In genomic region chr9:44914706-44915105, GRCm38 (mm10) we compare ENCODE assay signal across 11 mouse cellular contexts. TPM values are rescaled to one million over a fixed set of nuclear protein-coding genes. Genes with fewer than 3 reads are reported as not detected.
DNase-seq lines count a peak whose midpoint lies in the region; ATAC-seq lines count a peak whose summit lies in the region.
"Had no signal": no experiment of that assay in that cellular context is flagged by ENCODE, and none has a peak within 500 bp of the region (broad histone marks: within the 10 kb centered on the region; RNA-seq: fewer than 3 reads in every experiment).

No protein-coding gene starts in this region.

- WGBS in heart, embryonic 16.5 days: 21% methylated on average over 4 of the region's 4 CpGs
- WGBS in limb, embryonic 12.5 days: 33% methylated on average over 4 of the region's 4 CpGs
- 93% methylated on average over 4 of the region's 4 CpGs for WGBS in limb, embryonic 10.5 days

- H3K9ac ChIP-seq in heart, embryonic 16.5 days (ENCODE audit: low read length): peak overlapping the region; percentile 17; the same call in 1 of the 2 replicates
- no peak overlapping the region for H3K9ac ChIP-seq in limb, embryonic 12.5 days (replicated peaks)
- H3K9ac ChIP-seq: hindbrain, embryonic 15.5 days; liver, embryonic 13.5 days had no signal

- no peak for ATAC-seq in heart, embryonic 16.5 days (replicated peaks; ENCODE audit: extremely low read depth, insufficient read depth, low FRiP score)
- ATAC-seq in limb, embryonic 12.5 days (ENCODE audit: insufficient number of reproducible peaks, insufficient read depth, low FRiP score, low TSS enrichment, low read depth): no peak

- no peak overlapping the region; the same call in 1 of the 2 replicates for H3K4me2 ChIP-seq in heart, embryonic 16.5 days (ENCODE audit: low read depth, low read length)
- H3K4me2 ChIP-seq in limb, embryonic 12.5 days: peak overlapping the region; percentile 13; the same call in 1 of the 2 replicates
- H3K4me2 ChIP-seq: hindbrain, embryonic 15.5 days; liver, embryonic 13.5 days had no signal

- no peaks in the 10 kb centered on the region for H3K9me3 ChIP-seq in heart, embryonic 16.5 days (replicated peaks; ENCODE audit: control insufficient read depth, low read length)
- no peaks in the 10 kb centered on the region for H3K9me3 ChIP-seq in limb, embryonic 12.5 days
- no peaks in the 10 kb centered on the region for H3K9me3 ChIP-seq in limb, embryonic 10.5 days (replicated peaks)
- H3K9me3 ChIP-seq: hindbrain, embryonic 15.5 days; liver, embryonic 13.5 days; megakaryocyte, embryonic 14.5 days had no signal

- peaks cover 21% of the 10 kb centered on the region for H3K4me1 ChIP-seq in heart, embryonic 16.5 days (ENCODE audit: control insufficient read depth, insufficient read depth, low read length)
- peaks cover 23% of the 10 kb centered on the region for H3K4me1 ChIP-seq in limb, embryonic 12.5 days (replicated peaks)
- peaks cover 5% of the 10 kb centered on the region; the same call in 1 of the 2 replicates for H3K4me1 ChIP-seq in limb, embryonic 10.5 days

- H3K27ac ChIP-seq in heart, embryonic 16.5 days (ENCODE audit: low read length): no peak overlapping the region; the same call in 1 of the 2 replicates
- H3K27ac ChIP-seq in limb, embryonic 12.5 days: peak overlapping the region; percentile 37; the same call in 1 of the 2 replicates
- H3K27ac ChIP-seq in limb, embryonic 10.5 days: no peak overlapping the region
- H3K27ac ChIP-seq: hindbrain, embryonic 15.5 days; liver, embryonic 13.5 days had no signal

- no peaks in the 10 kb centered on the region for H3K27me3 ChIP-seq in heart, embryonic 16.5 days (ENCODE audit: control insufficient read depth, insufficient read depth, low read length)
- no peaks in the 10 kb centered on the region for H3K27me3 ChIP-seq in limb, embryonic 12.5 days
- H3K27me3 ChIP-seq in limb, embryonic 10.5 days (ENCODE audit: low read depth, poor library complexity, severe bottlenecking): no peaks in the 10 kb centered on the region
- H3K27me3 ChIP-seq: hindbrain, embryonic 15.5 days; liver, embryonic 13.5 days; megakaryocyte, embryonic 14.5 days had no signal

- DNase-seq in heart, adult 18-20 months: no peak
- no peak for DNase-seq in limb, embryonic 10.5 days (ENCODE audit: low spot score)
- DNase-seq in 416B (ENCODE audit: low read depth) (peak; percentile 30), NIH3T3 (ENCODE audit: low read depth) (peak; percentile 25)
- no peak for DNase-seq in cerebellum, adult 9-11 months
- DNase-seq: adrenal gland, postnatal 25 days; liver, embryonic 13.5 days had no signal

- no peak overlapping the region for H3K4me3 ChIP-seq in heart, embryonic 16.5 days (ENCODE audit: low read length)
- no peak overlapping the region for H3K4me3 ChIP-seq in limb, embryonic 12.5 days (replicated peaks)
- H3K4me3 ChIP-seq in limb, embryonic 10.5 days: no peak overlapping the region
- H3K4me3 ChIP-seq: hindbrain, embryonic 15.5 days; liver, embryonic 13.5 days; megakaryocyte, embryonic 14.5 days had no signal

- H3K36me3 ChIP-seq in heart, embryonic 16.5 days (ENCODE audit: control insufficient read depth, insufficient read depth): peaks cover 28% of the 10 kb centered on the region
- peaks cover 32% of the 10 kb centered on the region for H3K36me3 ChIP-seq in limb, embryonic 12.5 days
- peaks cover 54% of the 10 kb centered on the region for H3K36me3 ChIP-seq in limb, embryonic 10.5 days

RNA-seq across cellular contexts. Expression of gene Atp5l, which starts 5.8 kb away (rescaled TPM):
- 1,180 and 1,367 TPM in 2 replicates for polyA plus RNA-seq in heart, embryonic 16.5 days (2015; fragmentation: Nextera tagmentation; extraction: Ambion mirVana)
- 1,000 to 10,000 TPM; 1,708 to 2,082 TPM for total RNA-seq in heart, adult 18-20 months (2021)
- 556 and 596 TPM in 2 replicates for polyA plus RNA-seq in limb, embryonic 12.5 days (2016; fragmentation: Nextera tagmentation; extraction: Ambion mirVana)
- 550 and 555 TPM in 2 replicates for polyA plus RNA-seq in limb, embryonic 10.5 days (2016; fragmentation: Nextera tagmentation; extraction: Ambion mirVana)

RNA-seq across cellular contexts. Expression of gene Kmt2a, which starts 33.6 kb away (rescaled TPM):
- polyA plus RNA-seq in heart, embryonic 16.5 days (2015; fragmentation: Nextera tagmentation; extraction: Ambion mirVana): 7.7 and 8.2 TPM in 2 replicates
- total RNA-seq in heart, adult 18-20 months (2021): 10 to 100 TPM; 24.9 to 28.1 TPM
- polyA plus RNA-seq in limb, embryonic 12.5 days (2016; fragmentation: Nextera tagmentation; extraction: Ambion mirVana): 18.2 and 19.9 TPM in 2 replicates
- polyA plus RNA-seq in limb, embryonic 10.5 days (2016; fragmentation: Nextera tagmentation; extraction: Ambion mirVana): 13.7 and 14.1 TPM in 2 replicates

RNA-seq across cellular contexts. Expression of gene Ube4a, which starts 50.7 kb away (rescaled TPM):
- polyA plus RNA-seq in heart, embryonic 16.5 days (2015; fragmentation: Nextera tagmentation; extraction: Ambion mirVana): 16.8 and 17.7 TPM in 2 replicates
- 10 to 100 TPM; 33.8 to 35.5 TPM for total RNA-seq in heart, adult 18-20 months (2021)
- polyA plus RNA-seq in limb, embryonic 12.5 days (2016; fragmentation: Nextera tagmentation; extraction: Ambion mirVana): 26.4 and 27.8 TPM in 2 replicates
- 20.4 and 24.2 TPM in 2 replicates for polyA plus RNA-seq in limb, embryonic 10.5 days (2016; fragmentation: Nextera tagmentation; extraction: Ambion mirVana)

Comparison
In these comparisons a context has a peak if more than half of its experiments do, and no peak if none do; other contexts are left out.
1. DNase-seq: peak in 416B (single experiment) and NIH3T3 (single experiment); none in heart, adult 18-20 months (0 of 2), limb, embryonic 10.5 days (single experiment) and cerebellum, adult 9-11 months (single experiment).